Mouse (Mus musculus) heart, embryonic 10.5 days (tissue): ENCODE results near the gene Pcnp. TPM values are rescaled to one million over a fixed set of nuclear protein-coding genes. Genes with fewer than 3 reads are reported as not detected.
"Not testable (repeated sequence)": the region's sequence is repeated elsewhere in the genome, so short reads cannot be mapped to it uniquely, and the experiment has no call there.

ENCODE experiments used
- DNase-seq: peaks from one replicate; pipeline ENCODE4 v3.0.0-alpha.2; 2017; ENCODE audit warnings: low spot score
- H3K27ac ChIP-seq: fragments of 300-500 bp; sonication (generic); 2 replicates; pipeline ENCODE4 v1.5.1; 2016; ENCODE audit warnings: mild to moderate bottlenecking
- H3K27me3 ChIP-seq: fragments of 300-500 bp; sonication (generic); 2 replicates; pipeline ENCODE4 v1.6.1; 2016; ENCODE audit warnings: mild to moderate bottlenecking; ENCODE audit not compliant: poor library complexity, insufficient read depth, severe bottlenecking
- H3K36me3 ChIP-seq: fragments of 300-500 bp; sonication (generic); 2 replicates; pipeline ENCODE4 v1.6.1; 2016; ENCODE audit warnings: mild to moderate bottlenecking, moderate library complexity
- H3K4me1 ChIP-seq: fragments of 300-500 bp; sonication (generic); 2 replicates; pipeline ENCODE4 v1.6.1; 2016; ENCODE audit warnings: mild to moderate bottlenecking
- H3K4me3 ChIP-seq: fragments of 300-500 bp; sonication (generic); 2 replicates; pipeline ENCODE4 v1.5.1; 2016; ENCODE audit warnings: mild to moderate bottlenecking, moderate library complexity
- H3K9me3 ChIP-seq: fragments of 300-500 bp; sonication (generic); 2 replicates; pipeline ENCODE4 v1.6.1; 2016; ENCODE audit warnings: mild to moderate bottlenecking, moderate library complexity
- WGBS: fragments of 180-500 bp; shearing (Covaris S2); methylation state at CpG from one replicate; pipeline ENCODE4 v1.1.7; 2016; 5-methylcytosine and 5-hydroxymethylcytosine counted together
- microRNA-seq: library from miRNA; unstranded; fragments of <30 nt; microRNA quantifications from one replicate; pipeline ENCODE4, GENCODE M21; 2017
- polyA plus RNA-seq: library from polyadenylated mRNA; unstranded; fragments of >200 nt; fragmentation: Nextera tagmentation; extraction: Ambion mirVana; gene quantifications from 2 replicates; pipeline ENCODE4 v1.2.1, GENCODE M21; 2016

Pcnp gene
- polyA plus RNA-seq, 1 experiment from 2014 or later = 211 TPM

- Histone ChIP-seq H3K27ac (no peak overlapping the region), H3K36me3 (peaks cover 41% of the 10 kb centered on the region), H3K27me3 (no peaks in the 10 kb centered on the region), H3K9me3 (no peaks in the 10 kb centered on the region), H3K4me3 (no peak overlapping the region), H3K4me1 (peaks cover 12% of the 10 kb centered on the region; the same call in 1 of the 2 replicates)
- WGBS = 78% methylated on average over 6 of the region's 6 CpGs
- DNase-seq = no peak
These were observed 57.6 kb downstream of the Pcnp start for GRCm38 (mm10) chr16:55971735-55972615.

- WGBS = 93% methylated on average over 5 of the region's 5 CpGs
- DNase-seq = no peak
- Histone ChIP-seq H3K27ac (no peak overlapping the region), H3K4me3 (no peak overlapping the region), H3K9me3 (no peaks in the 10 kb centered on the region), H3K4me1 (peaks cover 10% of the 10 kb centered on the region; the same call in 1 of the 2 replicates), H3K36me3 (peaks cover 41% of the 10 kb centered on the region), H3K27me3 (no peaks in the 10 kb centered on the region)
These were observed 59.1 kb downstream of the Pcnp start for GRCm38 (mm10) chr16:55970416-55970815.

- peaks cover 41% of the 10 kb centered on the region for H3K36me3 ChIP-seq
- H3K4me1 ChIP-seq = no peaks in the 10 kb centered on the region
- DNase-seq = no peak
- 91% methylated on average over 3 of the region's 3 CpGs for WGBS
- H3K27ac ChIP-seq = no peak overlapping the region
- H3K27me3 ChIP-seq = no peaks in the 10 kb centered on the region
- H3K4me3 ChIP-seq = no peak overlapping the region
- H3K9me3 ChIP-seq = no peaks in the 10 kb centered on the region
These were observed 60.4 kb downstream of the Pcnp start for GRCm38 (mm10) chr16:55969147-55969546.

- peak overlapping the region; percentile 93 for H3K27ac ChIP-seq
- WGBS = 48% methylated on average over 1 of the region's 1 CpGs
- peak overlapping the region; percentile 75 for H3K4me3 ChIP-seq
- DNase-seq = no peak
- peaks cover 41% of the 10 kb centered on the region for H3K36me3 ChIP-seq
- no peaks in the 10 kb centered on the region for H3K27me3 ChIP-seq
- no peaks in the 10 kb centered on the region for H3K9me3 ChIP-seq
- no peaks in the 10 kb centered on the region for H3K4me1 ChIP-seq
These were observed 62.3 kb downstream of the Pcnp start for GRCm38 (mm10) chr16:55967221-55967620.

- Histone ChIP-seq H3K27me3 (no peaks in the 10 kb centered on the region), H3K4me3 (peak within 1 kb of the TSS; percentile 75), H3K9me3 (no peaks in the 10 kb centered on the region), H3K27ac (peak within 1 kb of the TSS; percentile 93), H3K36me3 (peaks cover 32% of the 10 kb centered on the region), H3K4me1 (no peaks in the 10 kb centered on the region)
- under 1% methylated on average over 42 of the region's 42 CpGs for WGBS
- DNase-seq = peak; percentile 97
These were observed 63.2 kb downstream of the Pcnp start, which contains the start of gene Rpl24 for GRCm38 (mm10) chr16:55966212-55966871. TSS of gene Rpl24 (plus strand) at chr16:55966275.

- Histone ChIP-seq H3K36me3 (peaks cover 12% of the 10 kb centered on the region), H3K27ac (no peak overlapping the region), H3K9me3 (no peaks in the 10 kb centered on the region), H3K4me1 (no peaks in the 10 kb centered on the region), H3K27me3 (no peaks in the 10 kb centered on the region), H3K4me3 (no peak overlapping the region)
- DNase-seq = no peak
- WGBS = 64% methylated on average over 4 of the region's 4 CpGs
These were observed 65.2 kb downstream of the Pcnp start for GRCm38 (mm10) chr16:55964126-55964949.

GRCm38 (mm10) chr16:55963068-55963467 is 66.5 kb downstream of the Pcnp start:
- DNase-seq, H3K4me3 ChIP-seq, H3K36me3 ChIP-seq, H3K9me3 ChIP-seq, H3K27me3 ChIP-seq, H3K4me1 ChIP-seq, H3K27ac ChIP-seq: not testable (repeated sequence)
- 89% methylated on average over 6 of the region's 11 CpGs for WGBS

Small RNA genes within 50 kb of the gene (microRNA-seq; reads per million reads assigned to microRNA genes)
- gene Gm24047 = not detected

Other genes starting within 250 kb of the Pcnp start
- gene Nfkbiz, start 190.8 kb downstream of the Pcnp start, polyA plus RNA-seq = 1.7 and 3.1 TPM in 2 replicates
- gene Nxpe3, start 134.5 kb downstream of the Pcnp start, polyA plus RNA-seq = 0.58 and 0.95 TPM in 2 replicates
- gene Cep97, start 94.9 kb downstream of the Pcnp start, polyA plus RNA-seq = 10.3 and 10.4 TPM in 2 replicates
- gene Rpl24, start 63.5 kb downstream of the Pcnp start, polyA plus RNA-seq = 571 and 684 TPM in 2 replicates
- 14.3 and 14.6 TPM in 2 replicates for gene Zbtb11, start 55.9 kb downstream of the Pcnp start, polyA plus RNA-seq
- gene Trmt10c, start 8.1 kb upstream of the Pcnp start, polyA plus RNA-seq = 24.8 and 30.2 TPM in 2 replicates
- 22.4 and 23.3 TPM in 2 replicates for gene Senp7, start 18.6 kb upstream of the Pcnp start, polyA plus RNA-seq
- gene Impg2, start 174.6 kb upstream of the Pcnp start, polyA plus RNA-seq = 0.02 and 0.10 TPM in 2 replicates